Mouse (Mus musculus): ENCODE measurements around the gene Amz1. TPM values are rescaled to one million over a fixed set of nuclear protein-coding genes. Genes with fewer than 3 reads are reported as not detected.

Gene Amz1
- polyA plus RNA-seq, 1 experiment from 2014 or later: 1.1 TPM

DNA sequence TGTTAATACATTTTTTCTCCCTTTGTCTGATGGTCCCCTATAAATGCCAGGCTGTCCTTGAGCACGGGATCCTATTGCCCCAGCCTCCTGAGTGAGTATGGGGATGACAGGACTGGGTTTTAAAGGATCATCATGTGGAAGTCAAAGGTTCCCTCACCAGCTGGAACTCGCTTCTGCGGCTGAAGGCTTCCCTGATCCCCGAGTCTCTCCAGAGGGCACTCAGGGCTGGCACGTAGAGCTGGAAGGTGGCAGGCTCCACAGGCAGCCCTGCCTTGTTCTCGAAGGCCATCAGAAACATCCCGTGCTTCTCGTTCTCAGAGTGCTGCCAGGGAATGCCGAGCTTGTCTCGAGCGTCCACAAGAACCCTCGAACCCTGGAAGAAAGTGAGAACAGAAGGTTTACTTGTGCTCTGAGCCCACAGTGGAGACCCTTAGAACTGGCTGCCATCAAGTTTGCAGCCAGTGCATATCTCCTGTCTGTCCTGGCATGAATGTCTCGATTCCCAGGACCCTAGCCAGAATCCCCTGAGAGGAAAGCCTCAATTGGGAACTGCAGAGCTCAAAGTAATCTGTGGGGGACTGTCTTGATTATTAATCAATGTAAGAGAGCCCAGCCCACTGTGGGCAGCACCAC, 61.4 kb downstream of the Amz1 start:
- no peak overlapping the region for H3K27ac ChIP-seq (ENCODE audit: low read depth, low read length)
- 95% methylated on average over 13 of the region's 13 CpGs for WGBS

DNA sequence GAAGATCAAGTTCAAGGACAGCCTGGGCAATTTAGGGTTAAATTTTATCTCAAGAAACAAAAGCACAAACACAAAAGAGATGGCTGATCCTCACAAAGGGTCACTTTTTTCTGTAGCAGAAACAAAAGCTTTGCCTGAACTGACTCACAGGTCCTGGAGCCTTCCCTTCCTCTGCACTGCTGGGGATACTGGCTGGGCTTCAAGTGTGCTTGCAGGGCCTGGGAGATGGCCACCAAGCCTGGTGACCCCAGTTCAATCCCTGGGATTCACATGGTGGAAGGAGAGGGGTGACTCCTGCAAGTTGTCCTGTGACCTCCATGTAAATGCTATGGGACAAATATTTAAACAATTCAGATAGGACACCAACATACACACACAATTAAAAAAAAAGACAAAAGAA, 65.6 kb downstream of the Amz1 start:
- Histone ChIP-seq H3K27me3 (ENCODE audit: control insufficient read depth, insufficient read depth, low read length) (no peaks in the 10 kb centered on the region), H3K4me1 (ENCODE audit: control insufficient read depth, insufficient read depth, low read length) (peaks cover 21% of the 10 kb centered on the region), H3K9ac (ENCODE audit: low read depth, low read length) (no peak overlapping the region), H3K4me3 (ENCODE audit: low read length) (no peak overlapping the region), H3K27ac (ENCODE audit: low read depth, low read length) (no peak overlapping the region), H3K9me3 (ENCODE audit: control insufficient read depth, low read length) (no peaks in the 10 kb centered on the region), H3K4me2 (replicated peaks; ENCODE audit: low read depth, low read length) (no peak overlapping the region), H3K36me3 (ENCODE audit: control insufficient read depth, insufficient read depth, low read length) (peaks cover 9% of the 10 kb centered on the region; the same call in 1 of the 2 replicates)
- ATAC-seq (ENCODE audit: low FRiP score, low TSS enrichment): no peak

More for the DNA sequence above, 61.4 kb downstream of the Amz1 start:
- peaks cover 47% of the 10 kb centered on the region for H3K36me3 ChIP-seq (ENCODE audit: control insufficient read depth, insufficient read depth, low read length)
- no peak overlapping the region for H3K9ac ChIP-seq (ENCODE audit: low read depth, low read length)
- no peak overlapping the region for H3K4me2 ChIP-seq (replicated peaks; ENCODE audit: low read depth, low read length)
- peaks cover 5% of the 10 kb centered on the region; the same call in 1 of the 2 replicates for H3K4me1 ChIP-seq (ENCODE audit: control insufficient read depth, insufficient read depth, low read length)
- H3K9me3 ChIP-seq (ENCODE audit: control insufficient read depth, low read length): no peaks in the 10 kb centered on the region
- H3K4me3 ChIP-seq (ENCODE audit: low read length): no peak overlapping the region
- ATAC-seq (ENCODE audit: low FRiP score, low TSS enrichment): no peak
- H3K27me3 ChIP-seq (ENCODE audit: control insufficient read depth, insufficient read depth, low read length): no peaks in the 10 kb centered on the region

DNA sequence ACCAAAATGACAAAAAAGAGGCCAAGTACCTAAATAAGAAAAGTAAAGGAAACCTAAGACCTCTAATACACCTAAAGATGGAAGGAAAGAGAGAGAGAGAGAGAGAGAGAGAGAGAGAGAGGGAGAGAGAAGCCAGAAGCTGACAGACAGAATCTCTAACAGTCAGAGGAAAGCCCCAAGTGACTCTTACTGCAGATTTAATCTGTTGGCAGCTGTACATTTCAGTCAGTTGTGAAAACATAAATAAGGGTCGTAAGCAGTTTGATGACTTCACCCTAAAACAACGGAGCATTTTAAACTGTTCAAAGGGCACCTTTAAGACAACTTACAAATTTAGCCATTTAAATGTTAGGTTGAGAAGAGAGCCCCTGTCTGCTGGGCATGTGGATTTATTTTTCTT, 66.5 kb downstream of the Amz1 start:
- no peak overlapping the region for H3K4me3 ChIP-seq (ENCODE audit: low read length)
- peak overlapping the region; percentile 81; the same call in 1 of the 2 replicates for H3K27ac ChIP-seq (ENCODE audit: low read depth, low read length)
- H3K27me3 ChIP-seq (ENCODE audit: control insufficient read depth, insufficient read depth, low read length): no peaks in the 10 kb centered on the region
- no peaks in the 10 kb centered on the region for H3K9me3 ChIP-seq (ENCODE audit: control insufficient read depth, low read length)
- no peak overlapping the region for H3K4me2 ChIP-seq (replicated peaks; ENCODE audit: low read depth, low read length)
- peaks cover 21% of the 10 kb centered on the region for H3K4me1 ChIP-seq (ENCODE audit: control insufficient read depth, insufficient read depth, low read length)
- WGBS: 35% methylated on average over 2 of the region's 2 CpGs
- H3K36me3 ChIP-seq (ENCODE audit: control insufficient read depth, insufficient read depth, low read length): peaks cover under 1% of the 10 kb centered on the region; the same call in 1 of the 2 replicates
- no peak for ATAC-seq (ENCODE audit: low FRiP score, low TSS enrichment)
- no peak overlapping the region for H3K9ac ChIP-seq (ENCODE audit: low read depth, low read length)

DNA sequence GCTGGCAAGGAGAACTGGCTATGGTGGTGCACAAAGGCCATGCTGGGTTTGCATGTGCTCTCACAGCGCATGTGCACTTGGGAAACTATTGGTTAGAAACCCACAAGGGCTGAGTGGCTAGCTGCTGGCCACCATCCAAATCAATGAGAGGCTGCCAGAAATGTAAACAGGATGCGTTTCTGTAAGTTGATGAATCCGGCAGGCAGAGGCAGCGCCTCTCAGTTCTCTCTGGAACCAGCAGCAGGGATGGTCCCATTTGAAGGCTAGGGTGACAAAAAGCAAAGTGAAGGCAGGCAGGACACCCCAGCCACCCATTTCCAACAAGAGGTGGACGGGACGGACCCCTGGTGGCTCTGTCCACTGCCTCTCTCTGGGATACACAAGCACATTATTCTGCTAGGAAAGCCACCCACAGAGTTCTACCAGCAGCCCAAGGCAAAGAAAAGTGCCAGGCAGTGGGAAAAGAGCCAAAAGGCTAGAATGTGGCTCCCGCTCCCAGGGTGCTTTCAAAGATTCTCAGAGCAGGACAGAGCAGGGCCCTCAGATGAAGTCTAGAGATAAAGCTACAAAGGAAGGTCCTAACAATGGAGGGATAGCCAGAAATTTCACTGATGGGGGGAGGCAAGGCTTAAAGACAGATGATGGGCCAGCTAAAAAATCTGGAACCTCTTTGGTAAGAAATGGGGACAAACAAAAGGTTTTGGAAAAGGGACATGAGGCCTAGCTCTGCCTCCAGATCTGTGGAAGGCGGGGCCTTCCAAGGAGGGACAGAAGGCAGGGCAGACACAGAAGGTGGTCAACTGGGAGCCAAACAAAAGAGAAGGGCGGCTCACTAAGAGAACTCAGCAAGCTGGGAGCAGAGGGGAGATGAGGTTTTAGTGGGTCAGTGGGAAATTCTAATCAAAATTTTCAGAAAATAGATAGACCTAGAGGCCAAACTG, 67.3 kb downstream of the Amz1 start:
- Histone ChIP-seq H3K9me3 (ENCODE audit: control insufficient read depth, low read length) (no peaks in the 10 kb centered on the region), H3K4me3 (ENCODE audit: low read length) (no peak overlapping the region), H3K36me3 (ENCODE audit: control insufficient read depth, insufficient read depth, low read length) (no peaks in the 10 kb centered on the region), H3K9ac (ENCODE audit: low read depth, low read length) (peak overlapping the region; percentile 5; the same call in 1 of the 2 replicates), H3K27ac (ENCODE audit: low read depth, low read length) (peak overlapping the region; percentile 81), H3K4me2 (replicated peaks; ENCODE audit: low read depth, low read length) (no peak overlapping the region), H3K27me3 (ENCODE audit: control insufficient read depth, insufficient read depth, low read length) (no peaks in the 10 kb centered on the region), H3K4me1 (ENCODE audit: control insufficient read depth, insufficient read depth, low read length) (peaks cover 20% of the 10 kb centered on the region)
- WGBS: 43% methylated on average over 9 of the region's 9 CpGs
- no peak; the same call in 1 of the 2 replicates for ATAC-seq (ENCODE audit: low FRiP score, low TSS enrichment)

DNA sequence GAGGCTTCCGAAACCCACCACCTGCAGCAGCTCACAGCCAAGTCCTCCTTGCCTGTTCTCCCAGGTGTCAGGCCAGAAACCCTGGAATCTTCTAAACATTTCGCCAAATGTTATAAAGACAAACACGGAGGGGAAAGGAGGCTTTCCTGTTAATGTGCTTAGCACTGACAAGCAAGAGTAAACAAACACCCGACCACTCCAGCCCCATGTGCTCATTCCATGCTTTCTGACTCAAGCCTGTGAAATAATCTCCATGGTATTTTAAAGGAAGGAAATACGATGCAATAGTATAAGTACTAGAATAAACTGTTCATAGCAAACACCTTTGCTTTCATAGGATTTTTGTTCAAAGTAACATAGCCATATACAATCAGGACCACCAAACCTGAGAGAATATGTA, 68.3 kb downstream of the Amz1 start:
- no peak for ATAC-seq (ENCODE audit: low FRiP score, low TSS enrichment)

DNA sequence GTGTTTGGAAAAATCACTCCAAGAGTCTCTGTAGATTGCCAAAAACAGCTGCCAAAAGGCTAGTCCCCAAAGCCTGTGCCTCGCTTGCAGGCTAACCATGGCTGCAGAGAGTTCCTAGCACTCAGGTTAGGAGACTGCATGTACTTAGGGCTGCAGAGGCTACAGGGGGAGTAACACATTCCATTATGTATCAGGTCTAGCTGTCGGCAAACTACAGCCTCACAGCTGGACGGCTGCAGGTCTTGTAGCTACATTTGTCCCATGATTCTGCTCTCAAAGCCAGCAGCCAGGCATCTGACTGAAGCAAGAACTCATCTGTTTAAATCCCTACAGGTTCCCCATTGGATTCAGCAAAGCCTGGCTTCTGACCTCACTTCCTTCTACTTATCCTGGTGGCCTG, 70.8 kb downstream of the Amz1 start:
- no peak for ATAC-seq (ENCODE audit: low FRiP score, low TSS enrichment)
- no peak overlapping the region for H3K4me2 ChIP-seq (replicated peaks; ENCODE audit: low read depth, low read length)

More for the DNA sequence above, 68.3 kb downstream of the Amz1 start:
- no peak overlapping the region for H3K4me3 ChIP-seq (ENCODE audit: low read length)
- H3K9me3 ChIP-seq (ENCODE audit: control insufficient read depth, low read length): no peaks in the 10 kb centered on the region
- H3K9ac ChIP-seq (ENCODE audit: low read depth, low read length): no peak overlapping the region
- no peaks in the 10 kb centered on the region for H3K36me3 ChIP-seq (ENCODE audit: control insufficient read depth, insufficient read depth, low read length)
- H3K4me2 ChIP-seq (replicated peaks; ENCODE audit: low read depth, low read length): no peak overlapping the region
- H3K4me1 ChIP-seq (ENCODE audit: control insufficient read depth, insufficient read depth, low read length): peaks cover 22% of the 10 kb centered on the region
- WGBS: 45% methylated on average over 5 of the region's 5 CpGs
- no peak overlapping the region for H3K27ac ChIP-seq (ENCODE audit: low read depth, low read length)
- H3K27me3 ChIP-seq (ENCODE audit: control insufficient read depth, insufficient read depth, low read length): no peaks in the 10 kb centered on the region

DNA sequence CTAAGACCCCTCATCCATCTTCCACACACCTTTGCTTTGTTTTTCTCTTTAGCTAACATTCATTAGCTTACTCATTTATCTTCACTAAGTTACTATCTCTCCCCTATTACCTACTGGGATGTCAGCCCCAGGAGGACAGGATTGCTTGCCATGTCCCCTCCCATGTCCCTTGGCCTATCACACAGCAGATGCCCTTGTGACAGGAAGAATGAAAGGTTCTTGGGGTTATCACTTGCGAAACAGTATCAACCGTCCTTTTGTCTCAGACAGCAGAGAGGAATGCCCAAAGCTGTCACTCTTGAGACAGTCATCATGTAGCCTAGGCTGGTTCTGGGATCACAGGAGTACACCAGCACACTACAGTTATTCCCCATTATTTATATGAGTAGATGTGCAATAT, 71.2 kb downstream of the Amz1 start:
- 55% methylated on average over 2 of the region's 2 CpGs for WGBS
- Histone ChIP-seq H3K36me3 (ENCODE audit: control insufficient read depth, insufficient read depth, low read length) (no peaks in the 10 kb centered on the region), H3K4me1 (ENCODE audit: control insufficient read depth, insufficient read depth, low read length) (peaks cover 22% of the 10 kb centered on the region), H3K4me3 (ENCODE audit: low read length) (no peak overlapping the region), H3K27me3 (ENCODE audit: control insufficient read depth, insufficient read depth, low read length) (no peaks in the 10 kb centered on the region), H3K9me3 (ENCODE audit: control insufficient read depth, low read length) (no peaks in the 10 kb centered on the region), H3K4me2 (replicated peaks; ENCODE audit: low read depth, low read length) (no peak overlapping the region), H3K9ac (ENCODE audit: low read depth, low read length) (no peak overlapping the region), H3K27ac (ENCODE audit: low read depth, low read length) (no peak overlapping the region)
- no peak for ATAC-seq (ENCODE audit: low FRiP score, low TSS enrichment)

More for the DNA sequence above, 70.8 kb downstream of the Amz1 start:
- Histone ChIP-seq H3K4me1 (ENCODE audit: control insufficient read depth, insufficient read depth, low read length) (peaks cover 22% of the 10 kb centered on the region), H3K36me3 (ENCODE audit: control insufficient read depth, insufficient read depth, low read length) (no peaks in the 10 kb centered on the region), H3K4me3 (ENCODE audit: low read length) (no peak overlapping the region), H3K9ac (ENCODE audit: low read depth, low read length) (no peak overlapping the region), H3K27ac (ENCODE audit: low read depth, low read length) (no peak overlapping the region), H3K9me3 (ENCODE audit: control insufficient read depth, low read length) (no peaks in the 10 kb centered on the region), H3K27me3 (ENCODE audit: control insufficient read depth, insufficient read depth, low read length) (no peaks in the 10 kb centered on the region)
- WGBS: 53% methylated on average over 3 of the region's 3 CpGs

DNA sequence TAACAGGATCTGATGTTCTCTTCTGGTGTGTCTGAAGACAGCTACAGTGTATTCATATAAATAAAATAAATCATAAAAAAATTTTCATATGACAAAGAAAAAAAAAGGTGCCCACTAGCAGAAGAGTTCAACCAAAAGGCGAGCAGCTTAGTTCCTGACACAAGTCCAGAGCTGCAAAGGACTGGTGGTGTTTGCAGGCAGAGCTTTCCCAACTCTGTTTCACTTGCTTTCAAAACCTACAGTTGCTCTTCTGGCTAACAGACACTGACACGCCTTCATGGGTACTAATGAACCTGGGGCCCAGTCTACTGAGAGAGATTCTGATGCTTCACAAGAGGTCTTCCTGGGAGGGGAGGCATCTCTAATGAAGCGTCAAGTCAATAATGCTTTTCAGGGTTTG, 72.1 kb downstream of the Amz1 start:
- ATAC-seq (ENCODE audit: low FRiP score, low TSS enrichment): no peak
- no peak overlapping the region for H3K4me3 ChIP-seq (ENCODE audit: low read length)
- peaks cover 18% of the 10 kb centered on the region for H3K4me1 ChIP-seq (ENCODE audit: control insufficient read depth, insufficient read depth, low read length)
- no peak overlapping the region for H3K4me2 ChIP-seq (replicated peaks; ENCODE audit: low read depth, low read length)
- H3K27ac ChIP-seq (ENCODE audit: low read depth, low read length): no peak overlapping the region
- no peaks in the 10 kb centered on the region for H3K27me3 ChIP-seq (ENCODE audit: control insufficient read depth, insufficient read depth, low read length)
- no peak overlapping the region for H3K9ac ChIP-seq (ENCODE audit: low read depth, low read length)
- H3K36me3 ChIP-seq (ENCODE audit: control insufficient read depth, insufficient read depth, low read length): no peaks in the 10 kb centered on the region; the same call in 1 of the 2 replicates
- H3K9me3 ChIP-seq (ENCODE audit: control insufficient read depth, low read length): no peaks in the 10 kb centered on the region
- 71% methylated on average over 3 of the region's 3 CpGs for WGBS

DNA sequence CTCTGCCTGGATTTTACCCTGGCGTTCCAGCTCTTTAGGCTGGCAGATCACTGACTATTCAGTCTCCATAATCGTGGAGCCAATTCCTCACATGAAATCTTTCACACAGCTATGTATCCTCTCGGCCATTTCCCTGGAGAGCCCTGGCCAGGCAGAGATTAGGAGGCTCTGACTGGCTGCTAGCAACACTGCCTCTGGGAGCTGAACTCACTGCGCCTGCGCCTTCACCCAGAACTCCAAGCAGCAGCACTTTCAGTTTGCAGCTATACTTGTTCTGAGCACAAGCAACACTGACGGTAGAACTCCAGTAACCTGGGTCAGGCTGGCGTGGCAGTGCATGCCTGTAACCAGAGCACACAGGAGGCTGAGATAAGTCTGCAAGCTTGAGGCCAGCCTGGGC, 74.2 kb downstream of the Amz1 start:
- no peaks in the 10 kb centered on the region; the same call in 1 of the 2 replicates for H3K36me3 ChIP-seq (ENCODE audit: control insufficient read depth, insufficient read depth, low read length)
- no peak for ATAC-seq (ENCODE audit: low FRiP score, low TSS enrichment)
- H3K4me1 ChIP-seq (ENCODE audit: control insufficient read depth, insufficient read depth, low read length): peaks cover 7% of the 10 kb centered on the region; the same call in 1 of the 2 replicates
- H3K4me3 ChIP-seq (ENCODE audit: low read length): no peak overlapping the region
- no peaks in the 10 kb centered on the region for H3K9me3 ChIP-seq (ENCODE audit: control insufficient read depth, low read length)
- no peaks in the 10 kb centered on the region for H3K27me3 ChIP-seq (ENCODE audit: control insufficient read depth, insufficient read depth, low read length)
- no peak overlapping the region for H3K9ac ChIP-seq (ENCODE audit: low read depth, low read length)
- H3K4me2 ChIP-seq (replicated peaks; ENCODE audit: low read depth, low read length): no peak overlapping the region
- H3K27ac ChIP-seq (ENCODE audit: low read depth, low read length): no peak overlapping the region
- WGBS: 88% methylated on average over 7 of the region's 7 CpGs
